Mouse (Mus musculus): ENCODE measurements around the gene Cckbr. TPM values are rescaled to one million over a fixed set of nuclear protein-coding genes. Genes with fewer than 3 reads are reported as not detected.

Cckbr gene
- polyA plus RNA-seq (2012; rRNA removed): 99.5 and 100 TPM in 2 replicates

DNA sequence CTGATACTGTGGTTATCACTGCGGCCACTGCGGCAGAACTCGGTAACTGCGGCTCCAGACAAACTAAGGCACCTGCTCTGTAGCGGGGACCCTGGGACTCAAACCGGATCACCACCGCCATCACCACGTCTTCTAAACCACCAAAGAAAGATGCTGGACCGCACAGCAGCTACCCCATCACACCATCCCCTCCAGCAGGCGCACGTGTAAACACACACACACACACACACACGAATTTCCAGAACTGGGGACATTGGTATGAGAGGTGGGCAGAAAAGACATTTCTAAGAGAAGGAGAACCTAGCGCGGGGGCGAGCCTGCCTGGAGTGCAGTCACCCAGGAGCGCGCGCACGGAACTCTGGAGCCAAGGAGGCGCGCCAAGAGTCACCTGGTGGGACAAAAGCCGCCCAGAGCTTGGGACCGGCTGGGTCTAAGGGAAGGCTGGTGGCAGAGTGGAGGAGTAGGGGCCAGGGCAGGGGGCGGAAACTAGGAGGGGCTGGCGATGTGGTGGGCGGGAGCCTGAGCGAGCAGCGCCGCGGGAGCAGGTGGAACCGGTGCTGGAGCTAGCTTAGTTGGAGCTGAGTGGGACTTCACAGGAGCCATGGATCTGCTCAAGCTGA, at the start of gene Cckbr:
Gene Cckbr (plus strand): TSS at position 308 of the 620 bp plus-strand sequence.
- H3K4me3 ChIP-seq (ENCODE audit: insufficient read depth, low read length): peak within 1 kb of the TSS; percentile 88
- peaks cover 5% of the 10 kb centered on the region for H3K4me1 ChIP-seq (ENCODE audit: control insufficient read depth, insufficient read depth, low read length)
- TF ChIP-seq POLR2A (IDR thresholded peaks at IDR 0.05; ENCODE audit: extremely low read depth, insufficient read depth, low read length) (no peak; the same call in 1 of the 2 replicates), CTCF (IDR thresholded peaks at IDR 0.05; ENCODE audit: extremely low read depth, insufficient read depth, low read length) (no peak)
- peak within 1 kb of the TSS; percentile 87 for H3K27ac ChIP-seq (ENCODE audit: insufficient read depth, low read length)

DNA sequence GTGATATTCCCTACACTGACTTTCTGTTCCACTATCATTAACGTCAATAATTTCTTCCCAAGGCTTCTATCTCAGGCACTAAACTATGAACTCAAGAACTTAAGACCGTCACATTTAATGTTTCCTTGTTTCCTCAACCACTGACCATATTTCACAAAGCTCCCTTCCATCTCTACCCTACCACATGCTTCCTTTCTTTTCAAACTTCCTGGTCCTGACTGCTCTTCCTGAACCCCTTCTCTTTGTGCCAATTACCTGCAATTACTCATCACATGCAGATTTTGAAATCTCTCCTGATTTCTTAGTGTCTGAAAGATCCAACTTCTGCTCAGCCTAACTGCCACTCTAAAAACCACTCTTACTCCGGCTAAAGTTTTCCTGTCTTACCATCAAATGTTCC, 45.2 kb upstream of the Cckbr start:
- Histone ChIP-seq H3K4me3 (ENCODE audit: insufficient read depth, low read length) (no peak overlapping the region), H3K4me1 (ENCODE audit: control insufficient read depth, insufficient read depth, low read length) (no peaks in the 10 kb centered on the region), H3K27ac (ENCODE audit: insufficient read depth, low read length) (no peak overlapping the region)
- no peak for TF ChIP-seq POLR2A (IDR thresholded peaks at IDR 0.05; ENCODE audit: extremely low read depth, insufficient read depth, low read length)
- no peak for TF ChIP-seq CTCF (IDR thresholded peaks at IDR 0.05; ENCODE audit: extremely low read depth, insufficient read depth, low read length)

DNA sequence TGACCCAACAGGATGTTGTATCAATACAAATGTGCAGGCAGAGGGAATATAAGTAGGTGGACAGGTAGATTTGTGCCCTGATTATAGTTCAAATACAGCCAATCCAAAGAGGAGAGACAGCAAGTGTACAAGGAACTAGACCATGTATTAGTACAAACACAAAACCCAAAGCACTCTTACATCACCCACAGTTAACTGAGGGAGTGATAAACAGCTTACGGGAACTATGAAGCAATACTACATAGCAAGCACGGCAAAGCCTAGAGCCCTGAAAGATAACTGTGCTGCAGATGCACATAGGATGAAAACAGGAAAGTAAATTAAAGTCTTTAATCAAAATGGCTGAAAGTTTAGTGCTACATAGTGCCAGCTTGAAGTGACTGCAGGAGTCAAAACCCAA, 37.8 kb upstream of the Cckbr start:
- Histone ChIP-seq H3K27ac (ENCODE audit: insufficient read depth, low read length) (no peak overlapping the region), H3K4me1 (ENCODE audit: control insufficient read depth, insufficient read depth, low read length) (no peaks in the 10 kb centered on the region), H3K4me3 (ENCODE audit: insufficient read depth, low read length) (no peak overlapping the region)
- TF ChIP-seq POLR2A (IDR thresholded peaks at IDR 0.05; ENCODE audit: extremely low read depth, insufficient read depth, low read length): no peak

DNA sequence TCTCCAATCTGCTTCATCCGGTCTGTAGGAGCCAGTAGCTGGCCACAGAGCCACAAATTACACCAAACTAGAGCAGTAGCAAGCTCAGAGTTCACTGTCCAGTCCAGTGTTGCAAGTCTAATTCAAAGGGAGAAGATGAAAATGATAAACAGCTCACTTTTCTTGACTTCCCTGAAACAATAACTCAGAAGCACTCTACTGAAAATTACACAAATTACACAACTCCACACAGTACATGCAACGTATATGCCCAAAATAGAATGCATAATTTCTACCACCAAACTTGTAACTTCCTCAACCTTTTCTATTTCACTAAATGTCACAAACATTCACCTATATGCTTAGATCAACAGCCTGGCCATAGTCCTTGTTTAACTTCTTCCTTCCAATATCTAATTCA, 35.3 kb upstream of the Cckbr start:
- Histone ChIP-seq H3K4me3 (ENCODE audit: insufficient read depth, low read length) (no peak overlapping the region), H3K27ac (ENCODE audit: insufficient read depth, low read length) (no peak overlapping the region), H3K4me1 (ENCODE audit: control insufficient read depth, insufficient read depth, low read length) (no peaks in the 10 kb centered on the region)
- TF ChIP-seq POLR2A (IDR thresholded peaks at IDR 0.05; ENCODE audit: extremely low read depth, insufficient read depth, low read length): no peak
- no peak for TF ChIP-seq CTCF (IDR thresholded peaks at IDR 0.05; ENCODE audit: extremely low read depth, insufficient read depth, low read length)

DNA sequence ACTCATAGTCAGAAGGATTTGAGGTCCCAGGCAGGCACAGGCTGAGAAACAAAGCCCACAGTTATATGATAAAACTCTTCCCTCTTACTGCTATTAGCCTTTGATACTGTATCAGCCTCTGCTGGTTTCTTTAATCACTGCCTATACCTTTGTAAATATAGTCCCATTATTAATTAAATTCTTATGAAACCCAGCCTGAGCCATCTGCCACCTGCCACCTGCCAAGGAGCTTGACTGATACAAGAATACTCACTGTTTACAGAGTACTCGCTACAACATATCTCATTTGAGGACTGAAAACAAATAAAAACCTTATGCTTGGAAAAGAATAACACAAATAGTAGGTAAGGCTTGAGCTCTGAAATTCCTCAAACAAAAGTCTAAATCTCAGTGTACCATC, 30.9 kb upstream of the Cckbr start:
- H3K4me3 ChIP-seq (ENCODE audit: insufficient read depth, low read length): no peak overlapping the region
- no peak for TF ChIP-seq CTCF (IDR thresholded peaks at IDR 0.05; ENCODE audit: extremely low read depth, insufficient read depth, low read length)
- no peak for TF ChIP-seq POLR2A (IDR thresholded peaks at IDR 0.05; ENCODE audit: extremely low read depth, insufficient read depth, low read length)
- no peak overlapping the region for H3K27ac ChIP-seq (ENCODE audit: insufficient read depth, low read length)
- peaks cover 2% of the 10 kb centered on the region; the same call in 1 of the 2 replicates for H3K4me1 ChIP-seq (ENCODE audit: control insufficient read depth, insufficient read depth, low read length)

DNA sequence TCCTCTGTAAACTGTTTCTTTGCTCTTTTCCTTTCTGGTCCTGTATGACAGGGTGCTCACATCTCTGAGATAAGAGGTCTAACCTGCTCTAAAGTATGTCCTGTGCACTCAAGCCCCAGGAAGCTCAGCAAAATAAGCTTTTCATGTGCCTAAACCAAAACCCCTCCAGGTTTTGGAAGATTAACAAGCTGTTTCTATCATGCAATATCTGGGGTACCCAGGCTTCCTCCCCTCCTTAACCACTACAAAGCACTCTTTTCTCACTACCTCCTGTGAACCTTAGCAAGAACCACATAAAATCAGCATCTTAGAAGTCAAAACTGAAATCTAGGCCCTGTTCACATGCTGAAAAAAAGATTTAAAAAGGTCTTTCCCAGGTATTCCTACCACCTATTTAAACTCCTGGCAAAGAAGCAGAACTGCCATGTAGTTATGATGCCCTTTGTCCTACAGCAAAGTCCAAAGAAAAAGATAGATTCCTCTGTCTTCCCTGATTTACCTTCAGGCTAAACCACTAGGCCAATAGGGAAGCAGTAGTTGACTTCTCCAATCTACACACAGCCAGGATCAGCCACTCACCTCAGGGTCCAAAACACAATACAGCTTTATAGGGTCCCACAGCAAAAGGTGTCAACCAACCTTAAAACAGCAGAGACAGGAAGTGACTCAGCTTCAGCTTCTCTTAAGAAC, 30.3 kb upstream of the Cckbr start:
- H3K27ac ChIP-seq (ENCODE audit: insufficient read depth, low read length): no peak overlapping the region
- TF ChIP-seq CTCF (IDR thresholded peaks at IDR 0.05; ENCODE audit: extremely low read depth, insufficient read depth, low read length) (no peak), POLR2A (IDR thresholded peaks at IDR 0.05; ENCODE audit: extremely low read depth, insufficient read depth, low read length) (no peak)
- H3K4me1 ChIP-seq (ENCODE audit: control insufficient read depth, insufficient read depth, low read length): peaks cover 2% of the 10 kb centered on the region; the same call in 1 of the 2 replicates
- no peak overlapping the region for H3K4me3 ChIP-seq (ENCODE audit: insufficient read depth, low read length)

DNA sequence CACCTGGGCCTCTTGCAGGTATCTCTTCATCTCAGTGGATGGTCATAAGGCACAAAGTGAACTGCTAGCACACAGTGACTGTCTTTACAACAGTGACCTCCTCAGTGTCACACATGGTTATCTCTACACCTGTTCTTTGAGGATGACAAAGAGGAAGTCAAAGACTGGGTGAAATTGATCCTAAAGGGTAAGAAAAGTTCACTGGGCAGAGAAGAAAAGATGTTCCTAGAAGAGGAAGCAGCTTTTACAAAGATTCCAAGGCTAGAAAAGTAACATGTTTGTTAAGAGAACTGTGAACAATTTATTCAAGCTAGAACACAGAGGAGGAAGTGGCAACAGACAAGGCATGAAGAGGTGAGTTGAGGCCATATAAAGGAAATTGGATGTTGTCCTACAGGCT, 29.4 kb upstream of the Cckbr start:
- TF ChIP-seq POLR2A (IDR thresholded peaks at IDR 0.05; ENCODE audit: extremely low read depth, insufficient read depth, low read length): no peak
- no peak for TF ChIP-seq CTCF (IDR thresholded peaks at IDR 0.05; ENCODE audit: extremely low read depth, insufficient read depth, low read length)
- Histone ChIP-seq H3K4me3 (ENCODE audit: insufficient read depth, low read length) (no peak overlapping the region), H3K27ac (ENCODE audit: insufficient read depth, low read length) (no peak overlapping the region), H3K4me1 (ENCODE audit: control insufficient read depth, insufficient read depth, low read length) (peaks cover 2% of the 10 kb centered on the region; the same call in 1 of the 2 replicates)

DNA sequence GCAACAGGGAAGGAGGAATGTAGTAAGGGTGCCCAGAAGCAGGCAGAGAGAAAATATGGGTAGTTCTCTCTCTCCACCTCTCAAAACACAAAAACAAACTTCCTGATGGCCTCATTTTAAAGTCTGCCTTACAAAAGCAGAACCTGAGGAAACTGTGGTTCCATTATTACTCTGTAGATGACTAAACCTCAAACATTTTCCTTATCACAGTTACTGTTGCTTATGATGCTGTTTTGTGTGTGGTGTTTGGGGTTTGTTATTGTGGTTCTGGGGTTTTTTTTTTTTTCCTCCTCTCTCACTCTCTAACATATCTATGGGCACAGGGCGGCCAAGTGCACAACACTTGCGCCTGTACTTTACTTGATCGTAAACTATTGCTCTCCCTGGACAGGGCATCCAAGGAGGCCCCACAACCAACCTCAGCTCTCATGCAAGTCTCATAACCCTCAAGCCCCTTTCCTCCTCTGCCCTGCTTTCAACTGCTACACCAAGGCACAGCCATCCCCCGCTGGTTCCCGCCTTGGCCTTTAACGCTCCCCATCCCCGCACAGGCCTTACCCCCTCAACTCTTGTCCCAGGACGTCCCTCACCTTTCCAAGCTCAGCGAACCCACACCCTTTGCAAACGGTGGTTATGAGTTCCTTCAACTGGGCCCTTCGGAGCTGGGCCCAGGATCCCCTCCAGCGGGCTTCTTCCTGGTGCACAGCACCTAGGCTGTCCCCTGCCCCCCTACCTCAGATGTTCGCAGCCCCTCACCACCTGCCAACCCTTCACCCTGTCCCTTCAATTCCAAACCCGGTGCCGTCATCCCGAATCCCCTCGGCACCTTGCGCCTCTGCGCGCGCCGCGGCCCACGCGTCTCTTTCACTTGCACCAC, 26.2 kb upstream of the Cckbr start:
- H3K4me3 ChIP-seq (ENCODE audit: insufficient read depth, low read length): peak overlapping the region; percentile 50
- peaks cover 2% of the 10 kb centered on the region; the same call in 1 of the 2 replicates for H3K4me1 ChIP-seq (ENCODE audit: control insufficient read depth, insufficient read depth, low read length)
- TF ChIP-seq POLR2A (IDR thresholded peaks at IDR 0.05; ENCODE audit: extremely low read depth, insufficient read depth, low read length) (no peak), CTCF (IDR thresholded peaks at IDR 0.05; ENCODE audit: extremely low read depth, insufficient read depth, low read length) (no peak)
- H3K27ac ChIP-seq (ENCODE audit: insufficient read depth, low read length): peak overlapping the region; percentile 82

DNA sequence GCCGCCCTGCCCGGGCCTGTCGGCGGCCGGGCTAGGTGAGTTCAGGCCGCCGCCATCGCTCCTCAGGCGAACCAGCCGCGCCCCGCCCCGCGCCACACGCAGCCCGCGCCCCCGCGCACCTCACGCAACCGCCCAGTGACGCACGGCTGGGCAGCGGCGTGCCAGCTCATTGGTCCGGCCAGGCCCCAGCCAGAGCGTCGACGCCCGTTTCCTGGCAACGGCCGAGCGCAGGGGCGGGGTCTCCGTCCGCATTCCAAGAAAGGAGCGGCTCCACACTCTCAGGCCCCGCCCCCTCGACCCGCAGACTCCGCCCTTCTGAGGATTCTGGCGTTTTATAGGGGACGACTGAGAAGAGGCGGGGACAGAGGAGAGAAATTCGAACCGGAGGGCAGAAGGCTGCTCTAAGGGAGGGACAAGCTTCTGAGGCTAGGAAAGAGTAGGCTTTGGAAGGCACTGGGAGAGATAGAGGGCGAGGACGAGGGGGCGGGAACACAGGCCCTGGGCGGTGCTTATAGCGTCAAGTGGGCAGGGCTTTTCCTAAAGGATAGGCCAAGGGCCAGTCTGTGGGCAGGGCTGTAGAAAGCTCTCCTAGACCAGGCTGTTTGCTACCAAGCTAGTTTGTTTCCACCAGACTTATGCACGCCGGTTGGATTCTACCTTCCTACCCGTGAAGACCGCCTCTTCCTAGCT, 25.5 kb upstream of the Cckbr start, which contains the start of gene Fam160a2:
Gene Fam160a2 (minus strand): TSS at position 120 of the 690 bp plus-strand sequence.
- Histone ChIP-seq H3K4me1 (ENCODE audit: control insufficient read depth, insufficient read depth, low read length) (peaks cover 2% of the 10 kb centered on the region; the same call in 1 of the 2 replicates), H3K4me3 (ENCODE audit: insufficient read depth, low read length) (peak within 1 kb of the TSS; percentile 50), H3K27ac (ENCODE audit: insufficient read depth, low read length) (peak within 1 kb of the TSS; percentile 82)
- TF ChIP-seq CTCF (IDR thresholded peaks at IDR 0.05; ENCODE audit: extremely low read depth, insufficient read depth, low read length): no peak
- peak; percentile 93 for TF ChIP-seq POLR2A (IDR thresholded peaks at IDR 0.05; ENCODE audit: extremely low read depth, insufficient read depth, low read length)
